Mouse (Mus musculus) hindbrain, postnatal 0 days (tissue): ENCODE measurements around the gene Snrpd3. TPM values are rescaled to one million over a fixed set of nuclear protein-coding genes. Genes with fewer than 3 reads are reported as not detected.
A peak's percentile ranks its signal among the peaks of the same experiment; 100 is the strongest.

Experiments
- ATAC-seq: fragments of 200-750 bp; cut with Nextera tagmentation; 2 replicates; pipeline ENCODE4 v1.8.0; 2017; ENCODE audit warnings: mild to moderate bottlenecking, moderate TSS enrichment, moderate library complexity
- DNase-seq: peaks from one replicate; pipeline ENCODE4 v3.0.0-alpha.2; 2015; ENCODE audit warnings: low spot score
- H3K27ac ChIP-seq: fragments of 300-500 bp; sonication (generic); 2 replicates; pipeline ENCODE4 v1.5.1; 2014; ENCODE audit warnings: mild to moderate bottlenecking
- H3K27me3 ChIP-seq: fragments of 300-500 bp; sonication (generic); 2 replicates; pipeline ENCODE4 v1.6.1; 2014; ENCODE audit warnings: low read length, mixed read lengths; ENCODE audit not compliant: insufficient read depth
- H3K36me3 ChIP-seq: fragments of 300-500 bp; sonication (generic); 2 replicates; pipeline ENCODE4 v1.6.1; 2014; ENCODE audit warnings: low read length, mixed read lengths; ENCODE audit not compliant: insufficient read depth
- H3K4me1 ChIP-seq: fragments of 300-500 bp; sonication (generic); 2 replicates; pipeline ENCODE4 v1.6.1; 2014; ENCODE audit warnings: antibody characterized with exemption, low read length, mixed read lengths; ENCODE audit not compliant: insufficient read depth
- H3K4me2 ChIP-seq: fragments of 300-500 bp; sonication (generic); 2 replicates; pipeline ENCODE4 v1.6.1; 2014; ENCODE audit warnings: low read depth, mild to moderate bottlenecking, low read length, moderate library complexity, mixed read lengths
- H3K4me3 ChIP-seq: fragments of 300-500 bp; sonication (generic); 2 replicates; pipeline ENCODE4 v1.5.1; 2014; ENCODE audit warnings: low read length
- H3K9ac ChIP-seq: fragments of 300-500 bp; sonication (generic); replicated peaks from 2 replicates; pipeline ENCODE4 v1.6.1; 2014; ENCODE audit warnings: mild to moderate bottlenecking, low read length, moderate library complexity, mixed read lengths
- H3K9me3 ChIP-seq: fragments of 300-500 bp; sonication (generic); 2 replicates; pipeline ENCODE4 v1.6.1; 2016; ENCODE audit warnings: low read length, mixed read lengths
- CTCF ChIP-seq: IDR thresholded peaks from 2 replicates; pipeline ENCODE4 v1.5.1; 2016; ENCODE audit warnings: antibody characterized with exemption, control low read depth, low read depth
- WGBS: fragments of 180-500 bp; shearing (Covaris S2); extraction: QIAGEN DNeasy Blood & Tissue Kit; methylation state at CpG from one replicate; pipeline ENCODE4 v1.1.7; 2014; 5-methylcytosine and 5-hydroxymethylcytosine counted together
- polyA plus RNA-seq: library from polyadenylated mRNA; unstranded; fragments of >200 nt; fragmentation: Nextera tagmentation; extraction: Ambion mirVana; gene quantifications from 2 replicates; pipeline ENCODE4 v1.2.1, GENCODE M21; 2015
- total RNA-seq: library from RNA; depleted of rRNA; stranded (reverse); fragments of >200 nt; gene quantifications from 2 replicates; pipeline ENCODE4 v1.2.3, GENCODE M21; 2014

Gene Snrpd3
- total and polyA plus RNA-seq, 2 experiments from 2014 or later, result 16.4 to 133 TPM

GRCm38 (mm10) chr10:75568851-75569250 lies 51.5 kb downstream of the Snrpd3 start:
- no peak for DNase-seq
- H3K27me3 ChIP-seq, result no peaks in the 10 kb centered on the region
- WGBS, result 22% methylated on average over 4 of the region's 4 CpGs
- H3K4me2 ChIP-seq, result no peak overlapping the region
- no peaks in the 10 kb centered on the region for H3K9me3 ChIP-seq
- H3K36me3 ChIP-seq, result no peaks in the 10 kb centered on the region
- no peak overlapping the region for H3K4me3 ChIP-seq
- H3K27ac ChIP-seq, result no peak overlapping the region
- TF ChIP-seq CTCF, result no peak
- H3K9ac ChIP-seq, result no peak overlapping the region
- no peak for ATAC-seq
- H3K4me1 ChIP-seq, result no peaks in the 10 kb centered on the region

- no peak overlapping the region for H3K4me3 ChIP-seq
- H3K4me2 ChIP-seq, result no peak overlapping the region
- no peak for DNase-seq
- H3K9me3 ChIP-seq, result no peaks in the 10 kb centered on the region
- no peaks in the 10 kb centered on the region for H3K4me1 ChIP-seq
- H3K27me3 ChIP-seq, result no peaks in the 10 kb centered on the region
- no peak overlapping the region for H3K27ac ChIP-seq
- TF ChIP-seq CTCF, result no peak
- H3K36me3 ChIP-seq, result no peaks in the 10 kb centered on the region
- ATAC-seq, result no peak
- WGBS, result 35% methylated on average over 10 of the region's 10 CpGs
- H3K9ac ChIP-seq, result no peak overlapping the region
Observed at GRCm38 (mm10) chr10:75570981-75571657, 53.8 kb downstream of the Snrpd3 start.

- Histone ChIP-seq H3K36me3 (no peaks in the 10 kb centered on the region), H3K9ac (no peak overlapping the region), H3K27ac (no peak overlapping the region), H3K4me2 (no peak overlapping the region), H3K4me3 (no peak overlapping the region), H3K27me3 (no peaks in the 10 kb centered on the region), H3K4me1 (no peaks in the 10 kb centered on the region), H3K9me3 (no peaks in the 10 kb centered on the region)
- 32% methylated on average over 9 of the region's 9 CpGs for WGBS
- TF ChIP-seq CTCF, result no peak
- ATAC-seq (no peak), DNase-seq (no peak)
Observed at GRCm38 (mm10) chr10:75571937-75572336, 54.6 kb downstream of the Snrpd3 start.

GRCm38 (mm10) chr10:75573181-75573580 lies 55.8 kb downstream of the Snrpd3 start:
- H3K4me3 ChIP-seq, result no peak overlapping the region
- H3K4me1 ChIP-seq, result no peaks in the 10 kb centered on the region
- no peaks in the 10 kb centered on the region for H3K36me3 ChIP-seq
- DNase-seq, result no peak
- H3K9ac ChIP-seq, result no peak overlapping the region
- TF ChIP-seq CTCF, result no peak
- 44% methylated on average over 10 of the region's 10 CpGs for WGBS
- no peaks in the 10 kb centered on the region for H3K27me3 ChIP-seq
- H3K27ac ChIP-seq, result no peak overlapping the region
- H3K9me3 ChIP-seq, result no peaks in the 10 kb centered on the region
- no peak for ATAC-seq
- H3K4me2 ChIP-seq, result no peak overlapping the region

GRCm38 (mm10) chr10:75573965-75574364 lies 56.6 kb downstream of the Snrpd3 start:
- H3K4me3 ChIP-seq, result no peak overlapping the region
- no peaks in the 10 kb centered on the region for H3K4me1 ChIP-seq
- no peak for TF ChIP-seq CTCF
- ATAC-seq (no peak), DNase-seq (no peak)
- H3K4me2 ChIP-seq, result no peak overlapping the region
- WGBS, result 85% methylated on average over 9 of the region's 9 CpGs
- H3K27ac ChIP-seq, result no peak overlapping the region
- no peaks in the 10 kb centered on the region for H3K9me3 ChIP-seq
- H3K9ac ChIP-seq, result no peak overlapping the region
- H3K27me3 ChIP-seq, result no peaks in the 10 kb centered on the region
- no peaks in the 10 kb centered on the region for H3K36me3 ChIP-seq

- no peak overlapping the region for H3K27ac ChIP-seq
- no peaks in the 10 kb centered on the region for H3K27me3 ChIP-seq
- H3K4me2 ChIP-seq, result no peak overlapping the region
- DNase-seq (no peak), ATAC-seq (no peak)
- TF ChIP-seq CTCF, result no peak
- no peaks in the 10 kb centered on the region for H3K9me3 ChIP-seq
- no peaks in the 10 kb centered on the region for H3K36me3 ChIP-seq
- H3K4me1 ChIP-seq, result no peaks in the 10 kb centered on the region
- H3K9ac ChIP-seq, result no peak overlapping the region
- no peak overlapping the region for H3K4me3 ChIP-seq
- WGBS, result 90% methylated on average over 6 of the region's 6 CpGs
Observed at GRCm38 (mm10) chr10:75579129-75579528, 61.8 kb downstream of the Snrpd3 start.

- WGBS, result 20% methylated on average over 20 of the region's 20 CpGs
- H3K36me3 ChIP-seq, result no peaks in the 10 kb centered on the region
- peak overlapping the region; percentile 42 for H3K4me2 ChIP-seq
- H3K9ac ChIP-seq, result no peak overlapping the region
- H3K4me3 ChIP-seq, result no peak overlapping the region
- no peak overlapping the region for H3K27ac ChIP-seq
- peak; percentile 95 for DNase-seq
- no peaks in the 10 kb centered on the region for H3K9me3 ChIP-seq
- no peaks in the 10 kb centered on the region for H3K27me3 ChIP-seq
- H3K4me1 ChIP-seq, result peaks cover 9% of the 10 kb centered on the region; the same call in 1 of the 2 replicates
- peak; percentile 88 for ATAC-seq
- TF ChIP-seq CTCF, result peak; percentile 99
Observed at GRCm38 (mm10) chr10:75585876-75586552, 68.7 kb downstream of the Snrpd3 start.
